Comparison of ENCODE assay signal across 7 mouse cellular contexts in genomic region chr17:28330590-28330989, GRCm38 (mm10). TPM values are rescaled to one million over a fixed set of nuclear protein-coding genes. Genes with fewer than 3 reads are reported as not detected.
DNase-seq lines count a peak whose midpoint lies in the region; ATAC-seq and TF ChIP-seq lines count a peak whose summit lies in the region.
"Not testable (repeated sequence)": the region's sequence is repeated elsewhere in the genome, so short reads cannot be mapped to it uniquely, and the experiment has no call there.

No protein-coding gene starts in this region.

- H3K4me1 ChIP-seq in ES-Bruce4 (ENCODE audit: control insufficient read depth, insufficient read depth, low read length) = peaks cover 14% of the 10 kb centered on the region
- peaks cover 48% of the 10 kb centered on the region for H3K4me1 ChIP-seq in embryonic facial prominence, embryonic 12.5 days
- 0 out of 2 replicates have a peak, but pooled peaks cover 12% of the 10 kb centered on the region for H3K4me1 ChIP-seq in forebrain, embryonic 11.5 days (replicated peaks; ENCODE audit: control insufficient read depth, insufficient read depth, low read length)
- H3K4me1 ChIP-seq in hindbrain, embryonic 10.5 days (replicated peaks) = peaks cover 65% of the 10 kb centered on the region
- H3K4me1 ChIP-seq in kidney, postnatal 0 days (replicated peaks; ENCODE audit: insufficient read depth, low read length) = peaks cover 36% of the 10 kb centered on the region; the same call in 1 of the 2 replicates
- H3K4me1 ChIP-seq in liver, embryonic 13.5 days (replicated peaks) = peaks cover 61% of the 10 kb centered on the region
- peaks cover 31% of the 10 kb centered on the region for H3K4me1 ChIP-seq in lung, embryonic 16.5 days (replicated peaks; ENCODE audit: control insufficient read depth, insufficient read depth, low read length)

- not testable (repeated sequence) for ATAC-seq in embryonic facial prominence, embryonic 12.5 days (ENCODE audit: insufficient number of reproducible peaks, insufficient read depth, low FRiP score, low TSS enrichment); forebrain, embryonic 11.5 days (replicated peaks; ENCODE audit: low FRiP score); kidney, postnatal 0 days (replicated peaks; ENCODE audit: low FRiP score, low read depth); liver, embryonic 13.5 days (ENCODE audit: low read depth); lung, embryonic 16.5 days (ENCODE audit: low read depth)

- H3K36me3 ChIP-seq in ES-Bruce4 (ENCODE audit: control insufficient read depth, insufficient read depth, low read length, poor library complexity, severe bottlenecking) = peaks cover 30% of the 10 kb centered on the region
- H3K36me3 ChIP-seq in embryonic facial prominence, embryonic 12.5 days = peaks cover 56% of the 10 kb centered on the region
- not testable (repeated sequence) for H3K36me3 ChIP-seq in forebrain, embryonic 11.5 days (ENCODE audit: control insufficient read depth, insufficient read depth, low read length)
- peaks cover 74% of the 10 kb centered on the region for H3K36me3 ChIP-seq in hindbrain, embryonic 10.5 days
- peaks cover 30% of the 10 kb centered on the region for H3K36me3 ChIP-seq in kidney, postnatal 0 days (ENCODE audit: insufficient read depth, low read length)
- H3K36me3 ChIP-seq in liver, embryonic 13.5 days = peaks cover 40% of the 10 kb centered on the region
- peaks cover 28% of the 10 kb centered on the region for H3K36me3 ChIP-seq in lung, embryonic 16.5 days (ENCODE audit: control insufficient read depth, insufficient read depth, low read length)

- peak overlapping the region; percentile 12 for H3K27ac ChIP-seq in ES-Bruce4 (ENCODE audit: insufficient read depth, low read length)
- H3K27ac ChIP-seq in embryonic facial prominence, embryonic 12.5 days; forebrain, embryonic 11.5 days (ENCODE audit: low read depth, low read length); hindbrain, embryonic 10.5 days; kidney, postnatal 0 days; lung, embryonic 16.5 days (ENCODE audit: low read length): not testable (repeated sequence)
- peak overlapping the region; percentile 95 for H3K27ac ChIP-seq in liver, embryonic 13.5 days

- WGBS in embryonic facial prominence, embryonic 12.5 days = 61% methylated on average over 8 of the region's 8 CpGs
- 71% methylated on average over 6 of the region's 8 CpGs for WGBS in forebrain, embryonic 11.5 days
- 66% methylated on average over 8 of the region's 8 CpGs for WGBS in hindbrain, embryonic 10.5 days
- WGBS in kidney, postnatal 0 days = 50% methylated on average over 6 of the region's 8 CpGs
- 49% methylated on average over 8 of the region's 8 CpGs for WGBS in liver, embryonic 13.5 days (ENCODE audit: insufficient replicate concordance)
- 32% methylated on average over 6 of the region's 8 CpGs for WGBS in lung, embryonic 16.5 days

- not testable (repeated sequence) for TF ChIP-seq CTCF in ES-Bruce4 (IDR thresholded peaks at IDR 0.05; ENCODE audit: low read depth, low read length); kidney, postnatal 0 days (IDR thresholded peaks at IDR 0.05; ENCODE audit: low read depth)

- H3K9ac ChIP-seq in ES-Bruce4 (ENCODE audit: low read depth, poor library complexity, severe bottlenecking) = peak overlapping the region; percentile 95
- not testable (repeated sequence) for H3K9ac ChIP-seq in embryonic facial prominence, embryonic 12.5 days; forebrain, embryonic 11.5 days (ENCODE audit: low read length); kidney, postnatal 0 days (ENCODE audit: low read depth, low read length); lung, embryonic 16.5 days (ENCODE audit: low read length)
- H3K9ac ChIP-seq in liver, embryonic 13.5 days = peak overlapping the region; percentile 99

- TF ChIP-seq EP300 in ES-Bruce4 (IDR thresholded peaks at IDR 0.05; ENCODE audit: insufficient read depth, low read depth, low read length) = not testable (repeated sequence)

- H3K4me3 ChIP-seq in ES-Bruce4 (ENCODE audit: low read depth, low read length) = peak overlapping the region; percentile 24
- not testable (repeated sequence) for H3K4me3 ChIP-seq in embryonic facial prominence, embryonic 12.5 days; forebrain, embryonic 11.5 days (ENCODE audit: low read depth, low read length); kidney, postnatal 0 days (replicated peaks; ENCODE audit: low read depth, low read length)
- H3K4me3 ChIP-seq in hindbrain, embryonic 10.5 days = peak overlapping the region; percentile 29
- peak overlapping the region; percentile 97 for H3K4me3 ChIP-seq in liver, embryonic 13.5 days (replicated peaks)
- H3K4me3 ChIP-seq in lung, embryonic 16.5 days (ENCODE audit: low read length) = peak overlapping the region; percentile 14; the same call in 1 of the 2 replicates

- H3K4me2 ChIP-seq in embryonic facial prominence, embryonic 12.5 days (replicated peaks) = peak overlapping the region; percentile 21
- H3K4me2 ChIP-seq in forebrain, embryonic 11.5 days (ENCODE audit: low read depth, low read length, severe bottlenecking) = 0 out of 2 replicates have a peak overlapping the region, but pooled peaks have one; percentile 8
- H3K4me2 ChIP-seq in kidney, postnatal 0 days (ENCODE audit: low read length) = 0 out of 2 replicates have a peak overlapping the region, but pooled peaks have one; percentile 74
- H3K4me2 ChIP-seq in liver, embryonic 13.5 days = peak overlapping the region; percentile 95
- H3K4me2 ChIP-seq in lung, embryonic 16.5 days (ENCODE audit: low read depth, low read length) = peak overlapping the region; percentile 80; the same call in 1 of the 2 replicates

- DNase-seq in forebrain, embryonic 11.5 days (ENCODE audit: low spot score); hindbrain, embryonic 10.5 days (ENCODE audit: low spot score); kidney, postnatal 0 days (ENCODE audit: low spot score); liver, embryonic 13.5 days: not testable (repeated sequence)

- TF ChIP-seq POLR2A in ES-Bruce4 (IDR thresholded peaks at IDR 0.05; ENCODE audit: insufficient read depth, low read length) = not testable (repeated sequence)

- not testable (repeated sequence) for H3K9me3 ChIP-seq in ES-Bruce4 (replicated peaks; ENCODE audit: control insufficient read depth, insufficient read depth, low read length, poor library complexity, severe bottlenecking); embryonic facial prominence, embryonic 12.5 days; forebrain, embryonic 11.5 days (ENCODE audit: control insufficient read depth, low read length); hindbrain, embryonic 10.5 days; kidney, postnatal 0 days (replicated peaks; ENCODE audit: low read length); liver, embryonic 13.5 days (replicated peaks); lung, embryonic 16.5 days (ENCODE audit: control insufficient read depth, low read length)

- not testable (repeated sequence) for H3K27me3 ChIP-seq in ES-Bruce4 (ENCODE audit: control insufficient read depth, insufficient read depth, low read length, poor library complexity, severe bottlenecking); embryonic facial prominence, embryonic 12.5 days; forebrain, embryonic 11.5 days (ENCODE audit: control insufficient read depth, insufficient read depth, low read length); hindbrain, embryonic 10.5 days (ENCODE audit: insufficient read depth, poor library complexity, severe bottlenecking); kidney, postnatal 0 days (ENCODE audit: insufficient read depth, low read length); liver, embryonic 13.5 days; lung, embryonic 16.5 days (ENCODE audit: control insufficient read depth, insufficient read depth, low read depth, low read length)

RNA-seq across cellular contexts. Expression of gene Rpl10a, which starts 2.3 kb away (rescaled TPM):
- polyA plus RNA-seq in ES-Bruce4 (2011; ENCODE audit: insufficient read depth, insufficient read length, low read depth, missing spikeins) = 1,875 and 2,151 TPM in 2 replicates
- polyA plus RNA-seq in embryonic facial prominence, embryonic 12.5 days (2016; fragmentation: Nextera tagmentation; extraction: Ambion mirVana) = 496 and 505 TPM in 2 replicates
- polyA plus RNA-seq in forebrain, embryonic 11.5 days (2014; fragmentation: Nextera tagmentation; extraction: Ambion mirVana) = 468 and 490 TPM in 2 replicates
- polyA plus RNA-seq in hindbrain, embryonic 10.5 days (2016; fragmentation: Nextera tagmentation; extraction: Ambion mirVana) = 439 and 483 TPM in 2 replicates
- 645 and 750 TPM in 2 replicates for polyA plus RNA-seq in kidney, postnatal 0 days (2015; fragmentation: Nextera tagmentation; extraction: Ambion mirVana)
- 372 and 464 TPM in 2 replicates for polyA plus RNA-seq in liver, embryonic 13.5 days (2015; fragmentation: Nextera tagmentation; extraction: Ambion mirVana)
- 615 and 635 TPM in 2 replicates for polyA plus RNA-seq in lung, embryonic 16.5 days (2015; fragmentation: Nextera tagmentation; extraction: Ambion mirVana)

RNA-seq across cellular contexts. Expression of gene Fance, which starts 17.3 kb away (rescaled TPM):
- polyA plus RNA-seq in ES-Bruce4 (2011; ENCODE audit: insufficient read depth, insufficient read length, low read depth, missing spikeins) = 56.8 and 64.7 TPM in 2 replicates
- polyA plus RNA-seq in embryonic facial prominence, embryonic 12.5 days (2016; fragmentation: Nextera tagmentation; extraction: Ambion mirVana) = 37.0 and 38.4 TPM in 2 replicates
- polyA plus RNA-seq in forebrain, embryonic 11.5 days (2014; fragmentation: Nextera tagmentation; extraction: Ambion mirVana) = 28.0 and 32.3 TPM in 2 replicates
- polyA plus RNA-seq in hindbrain, embryonic 10.5 days (2016; fragmentation: Nextera tagmentation; extraction: Ambion mirVana) = 32.6 and 32.9 TPM in 2 replicates
- polyA plus RNA-seq in kidney, postnatal 0 days (2015; fragmentation: Nextera tagmentation; extraction: Ambion mirVana) = 24.9 and 29.5 TPM in 2 replicates
- 11.3 and 13.5 TPM in 2 replicates for polyA plus RNA-seq in liver, embryonic 13.5 days (2015; fragmentation: Nextera tagmentation; extraction: Ambion mirVana)
- polyA plus RNA-seq in lung, embryonic 16.5 days (2015; fragmentation: Nextera tagmentation; extraction: Ambion mirVana) = 22.1 and 32.4 TPM in 2 replicates

RNA-seq across cellular contexts. Expression of gene Tead3, which starts 20.0 kb away (rescaled TPM):
- polyA plus RNA-seq in ES-Bruce4 (2011; ENCODE audit: insufficient read depth, insufficient read length, low read depth, missing spikeins) = 28.6 and 31.9 TPM in 2 replicates
- polyA plus RNA-seq in embryonic facial prominence, embryonic 12.5 days (2016; fragmentation: Nextera tagmentation; extraction: Ambion mirVana) = 14.1 and 17.9 TPM in 2 replicates
- polyA plus RNA-seq in forebrain, embryonic 11.5 days (2014; fragmentation: Nextera tagmentation; extraction: Ambion mirVana) = 5.6 and 5.8 TPM in 2 replicates
- polyA plus RNA-seq in hindbrain, embryonic 10.5 days (2016; fragmentation: Nextera tagmentation; extraction: Ambion mirVana) = 5.5 and 6.1 TPM in 2 replicates
- polyA plus RNA-seq in kidney, postnatal 0 days (2015; fragmentation: Nextera tagmentation; extraction: Ambion mirVana) = 7.7 and 8.5 TPM in 2 replicates
- polyA plus RNA-seq in liver, embryonic 13.5 days (2015; fragmentation: Nextera tagmentation; extraction: Ambion mirVana) = 0.76 and 0.96 TPM in 2 replicates
- 11.6 and 12.4 TPM in 2 replicates for polyA plus RNA-seq in lung, embryonic 16.5 days (2015; fragmentation: Nextera tagmentation; extraction: Ambion mirVana)

RNA-seq across cellular contexts. Expression of gene Tulp1, which starts 34.4 kb away (rescaled TPM):
- 14.0 and 14.7 TPM in 2 replicates for polyA plus RNA-seq in ES-Bruce4 (2011; ENCODE audit: insufficient read depth, insufficient read length, low read depth, missing spikeins)
- polyA plus RNA-seq in embryonic facial prominence, embryonic 12.5 days (2016; fragmentation: Nextera tagmentation; extraction: Ambion mirVana) = 8.4 and 9.3 TPM in 2 replicates
- 2.6 and 4.2 TPM in 2 replicates for polyA plus RNA-seq in forebrain, embryonic 11.5 days (2014; fragmentation: Nextera tagmentation; extraction: Ambion mirVana)
- 2.8 and 4.0 TPM in 2 replicates for polyA plus RNA-seq in hindbrain, embryonic 10.5 days (2016; fragmentation: Nextera tagmentation; extraction: Ambion mirVana)
- 3.6 and 3.9 TPM in 2 replicates for polyA plus RNA-seq in kidney, postnatal 0 days (2015; fragmentation: Nextera tagmentation; extraction: Ambion mirVana)
- polyA plus RNA-seq in liver, embryonic 13.5 days (2015; fragmentation: Nextera tagmentation; extraction: Ambion mirVana) = 0.52 and 1.3 TPM in 2 replicates
- 7.6 and 9.3 TPM in 2 replicates for polyA plus RNA-seq in lung, embryonic 16.5 days (2015; fragmentation: Nextera tagmentation; extraction: Ambion mirVana)

Comparison
In these comparisons a context has a peak if more than half of its experiments do, and no peak if none do; other contexts are left out.
1. H3K4me2 ChIP-seq: peak in every context shown above with its lines; median percentile 95 in liver, embryonic 13.5 days; 80 in lung, embryonic 16.5 days; 74 in kidney, postnatal 0 days; 21 in embryonic facial prominence, embryonic 12.5 days; 8 in forebrain, embryonic 11.5 days.